Mouse (Mus musculus): ENCODE measurements around the gene Olfr54. TPM values are rescaled to one million over a fixed set of nuclear protein-coding genes. Genes with fewer than 3 reads are reported as not detected.

The Olfr54 gene
- total and polyA plus RNA-seq, 3 experiments: not detected

- dilution Hi-C loops (cut with MboI; ENCODE audit: extremely low pct_ligation_motif_present, extremely low pct_unique_long_range_greater_than_20kb, low sequenced_read_pairs): no loop called here
- in situ Hi-C loops (cut with MboI; ENCODE audit: low pct_ligation_motif_present, low pct_unique_long_range_greater_than_20kb, low sequenced_read_pairs): loop anchor here (25.0 kb wide), 1 partner anchor 264 kb away; no protein-coding TSS in a partner anchor
Observed at GRCm38 (mm10) chr11:51051678-51052077, 37.6 kb downstream of the Olfr54 start.

GRCm38 (mm10) chr11:51053230-51053629 lies 39.2 kb downstream of the Olfr54 start:
- no peak overlapping the region for H3K4me3 ChIP-seq (replicated peaks in 1 of 3; ENCODE audit: low read depth in 2 of 3, low read length in 2 of 3, poor library complexity in 1 of 3)
- no peaks in the 10 kb centered on the region for H3K4me1 ChIP-seq (ENCODE audit: control insufficient read depth in 1 of 2, insufficient read depth in 2 of 2)
- no peak overlapping the region for H3K4me2 ChIP-seq (ENCODE audit: insufficient read depth, low read depth, poor library complexity, severe bottlenecking)
- TF ChIP-seq SMC3 (IDR thresholded peaks at IDR 0.05; ENCODE audit: low read depth, low read length) (peak; percentile 44), EP300 (IDR thresholded peaks at IDR 0.05; ENCODE audit: low read length) (no peak), ETS1 (conservative IDR thresholded peaks at IDR 0.05; ENCODE audit: low read depth, low read length) (no peak), RAD21 (IDR thresholded peaks at IDR 0.05; ENCODE audit: low read depth, low read length) (peak; percentile 28), CTCF (conservative IDR thresholded peaks at IDR 0.05 in 1 of 2, IDR thresholded peaks at IDR 0.05 in 1 of 2; ENCODE audit: low read depth in 2 of 2, low read length in 2 of 2) (peak in 1 of 2 experiments; percentile 54; a peak in 3 of 4 replicates)
- H3K9ac ChIP-seq (ENCODE audit: insufficient read depth, low read depth): no peak overlapping the region
- no peak overlapping the region for H3K27ac ChIP-seq (ENCODE audit: insufficient read depth, low read depth)
- no peaks in the 10 kb centered on the region for H3K79me2 ChIP-seq (replicated peaks; ENCODE audit: control insufficient read depth, extremely low read depth, insufficient read depth, poor library complexity, severe bottlenecking)
- in situ Hi-C loops (cut with MboI; ENCODE audit: low pct_ligation_motif_present, low pct_unique_long_range_greater_than_20kb, low sequenced_read_pairs) (loop anchor here (25.0 kb wide), 1 partner anchor 266 kb away; no protein-coding TSS in a partner anchor), dilution Hi-C loops (cut with MboI; ENCODE audit: extremely low pct_ligation_motif_present, extremely low pct_unique_long_range_greater_than_20kb, low sequenced_read_pairs) (no loop called here)
- H3K9me3 ChIP-seq (replicated peaks; ENCODE audit: low read length): peaks cover 6% of the 10 kb centered on the region
- H3K36me3 ChIP-seq (replicated peaks in 1 of 2; ENCODE audit: control insufficient read depth in 1 of 2, insufficient read depth in 1 of 2, low read length in 1 of 2): no peaks in the 10 kb centered on the region
- H3K27me3 ChIP-seq (replicated peaks): peaks cover 44% of the 10 kb centered on the region
- peak; percentile 27 for DNase-seq (ENCODE audit: extremely low read depth)

More at GRCm38 (mm10) chr11:51051678-51052077, 37.6 kb downstream of the Olfr54 start:
- H3K79me2 ChIP-seq (replicated peaks; ENCODE audit: control insufficient read depth, extremely low read depth, insufficient read depth, poor library complexity, severe bottlenecking): no peaks in the 10 kb centered on the region
- H3K4me1 ChIP-seq (ENCODE audit: control insufficient read depth in 1 of 2, insufficient read depth in 2 of 2): no peaks in the 10 kb centered on the region
- H3K27ac ChIP-seq (ENCODE audit: insufficient read depth, low read depth): no peak overlapping the region
- no peaks in the 10 kb centered on the region for H3K36me3 ChIP-seq (replicated peaks in 1 of 2; ENCODE audit: control insufficient read depth in 1 of 2, insufficient read depth in 1 of 2, low read length in 1 of 2)
- H3K27me3 ChIP-seq (replicated peaks): peaks cover 47% of the 10 kb centered on the region
- H3K9ac ChIP-seq (ENCODE audit: insufficient read depth, low read depth): no peak overlapping the region
- TF ChIP-seq CTCF (conservative IDR thresholded peaks at IDR 0.05 in 1 of 2, IDR thresholded peaks at IDR 0.05 in 1 of 2; ENCODE audit: low read depth in 2 of 2, low read length in 2 of 2) (no peak), BHLHE40 (IDR thresholded peaks at IDR 0.05; ENCODE audit: low read depth, low read length) (no peak), TCF12 (IDR thresholded peaks at IDR 0.05; ENCODE audit: low read depth, low read length) (no peak), ZKSCAN1 (IDR thresholded peaks at IDR 0.05; ENCODE audit: borderline replicate concordance, low read depth, low read length) (no peak), MAX (IDR thresholded peaks at IDR 0.05; ENCODE audit: low read length) (no peak), MYC (IDR thresholded peaks at IDR 0.05; ENCODE audit: low read depth, low read length) (no peak), UBTF (IDR thresholded peaks at IDR 0.05; ENCODE audit: low read depth, low read length) (no peak), GABPA (IDR thresholded peaks at IDR 0.05; ENCODE audit: insufficient replicate concordance, low read depth, low read length) (no peak), ZMIZ1 (IDR thresholded peaks at IDR 0.05; ENCODE audit: low read depth, low read length) (no peak), IRF4 (IDR thresholded peaks at IDR 0.05; ENCODE audit: low read depth, low read length) (no peak)
- DNase-seq (ENCODE audit: extremely low read depth): no peak
- no peaks in the 10 kb centered on the region for H3K9me3 ChIP-seq (replicated peaks; ENCODE audit: low read length)
- H3K4me2 ChIP-seq (ENCODE audit: insufficient read depth, low read depth, poor library complexity, severe bottlenecking): no peak overlapping the region
- H3K4me3 ChIP-seq (replicated peaks in 1 of 3; ENCODE audit: low read depth in 2 of 3, low read length in 2 of 3, poor library complexity in 1 of 3): no peak overlapping the region
